Mouse (Mus musculus) spleen, adult 2 months (tissue): ENCODE data around the gene Cfap161. TPM values are rescaled to one million over a fixed set of nuclear protein-coding genes. Genes with fewer than 3 reads are reported as not detected.

Experiments used
- DNase-seq, 2 experiments: peaks; one replicate each; pipeline versions ENCODE4 v3.0.0 to v3.0.0-alpha.2; 2012 to 2021; ENCODE audit warnings: low spot score in 2 of 2, low read depth in 1 of 2
- H3K27ac ChIP-seq: fragments of 200-500 bp; 2 replicates; pipeline ENCODE4 v1.5.1; 2012; ENCODE audit warnings: low read length, inconsistent platforms; ENCODE audit not compliant: insufficient read depth
- H3K27me3 ChIP-seq: fragments of 200-500 bp; 2 replicates; pipeline ENCODE4 v1.6.1; 2012; ENCODE audit warnings: mild to moderate bottlenecking, moderate library complexity, low read length, inconsistent platforms; ENCODE audit not compliant: control insufficient read depth, insufficient read depth
- H3K36me3 ChIP-seq: fragments of 200-500 bp; 2 replicates; pipeline ENCODE4 v1.6.1; 2012; ENCODE audit warnings: mild to moderate bottlenecking, low read length, inconsistent platforms; ENCODE audit not compliant: control insufficient read depth, insufficient read depth
- H3K4me1 ChIP-seq: fragments of 200-500 bp; 2 replicates; pipeline ENCODE4 v1.6.1; 2011; ENCODE audit warnings: inconsistent platforms; ENCODE audit not compliant: control insufficient read depth, insufficient read depth, insufficient read length
- H3K4me3 ChIP-seq: fragments of 200-500 bp; 2 replicates; pipeline ENCODE4 v1.5.1; 2011; ENCODE audit warnings: mild to moderate bottlenecking, inconsistent platforms; ENCODE audit not compliant: insufficient read depth, insufficient read length; ENCODE audit errors: extremely low read depth
- CTCF ChIP-seq: fragments of 200-500 bp; IDR thresholded peaks from 2 replicates; pipeline ENCODE4 v1.5.1; 2011; ENCODE audit warnings: mild to moderate bottlenecking, inconsistent platforms; ENCODE audit not compliant: insufficient read depth, insufficient read length, insufficient replicate concordance; ENCODE audit errors: extremely low read depth
- POLR2A ChIP-seq: fragments of 200-500 bp; IDR thresholded peaks from 2 replicates; pipeline ENCODE4 v1.6.1; 2011; ENCODE audit warnings: low read depth, low read length, inconsistent platforms
- WGBS: fragments of 180-500 bp; shearing (Covaris S2); methylation state at CpG from one replicate; pipeline ENCODE4 v1.1.7; 2018; 5-methylcytosine and 5-hydroxymethylcytosine counted together
- polyA plus RNA-seq: library from polyadenylated mRNA; depleted of rRNA; stranded (reverse); fragments of >200 nt; gene quantifications from 2 replicates; pipeline ENCODE4 v1.2.3, GENCODE M21; 2012; rRNA removed

Cfap161 gene
- polyA plus RNA-seq, 1 experiment = not detected

DNA sequence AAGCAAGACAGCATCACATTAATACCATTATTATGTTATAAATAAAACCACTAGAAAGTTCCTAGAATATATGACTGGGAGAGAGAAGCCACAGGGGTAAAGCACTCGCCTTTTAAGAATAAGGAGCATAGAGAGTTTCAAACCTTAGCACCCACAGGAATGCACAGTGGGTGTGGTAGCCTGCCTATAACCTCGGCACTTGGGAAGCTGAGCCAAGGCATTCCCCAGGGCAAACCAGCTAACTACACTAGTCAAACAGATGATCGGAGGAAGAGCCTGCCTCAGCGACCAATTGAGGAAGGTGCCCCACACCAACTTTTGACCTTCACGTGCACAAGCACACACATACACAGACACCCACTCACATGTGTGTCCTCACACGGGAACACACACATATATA, 63.4 kb downstream of the Cfap161 start:
- TF ChIP-seq POLR2A (no peak), CTCF (no peak)
- Histone ChIP-seq H3K27me3 (no peaks in the 10 kb centered on the region), H3K27ac (no peak overlapping the region), H3K4me3 (no peak overlapping the region), H3K4me1 (no peaks in the 10 kb centered on the region), H3K36me3 (no peaks in the 10 kb centered on the region)
- 90% methylated on average over 6 of the region's 6 CpGs for WGBS
- no peak for DNase-seq

DNA sequence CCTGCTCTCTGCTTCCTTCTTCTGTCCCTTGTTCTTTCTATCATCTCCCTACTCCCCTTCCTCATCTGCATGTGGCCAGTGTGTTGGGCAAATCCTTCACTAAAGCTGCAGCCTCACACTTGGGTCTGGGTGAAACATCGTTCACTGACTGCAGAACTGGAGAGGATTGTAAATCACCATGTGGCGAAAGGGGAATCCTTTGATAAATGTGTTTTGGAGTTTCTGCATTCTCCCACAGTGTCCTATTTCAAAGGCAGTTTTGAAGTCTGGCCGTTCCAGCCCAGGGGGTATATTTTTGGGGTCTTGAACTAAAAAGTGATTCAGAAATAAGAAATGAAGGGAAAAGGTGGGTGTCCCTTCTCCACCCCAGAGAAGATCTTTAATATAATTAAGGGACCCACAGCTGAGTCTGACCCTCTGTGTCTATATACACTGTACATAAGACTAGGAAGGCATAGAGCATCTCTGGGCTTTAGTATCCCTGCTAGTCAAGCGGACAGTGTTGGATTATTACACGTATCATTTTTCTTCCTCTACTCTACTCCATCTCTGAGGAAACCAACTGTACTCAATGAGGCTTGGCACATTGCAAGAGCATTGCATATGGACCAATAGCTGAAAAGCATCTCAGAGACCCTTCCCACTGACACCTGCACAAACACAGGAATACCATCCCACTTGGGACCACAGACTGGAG, 67.6 kb downstream of the Cfap161 start:
- no peaks in the 10 kb centered on the region for H3K27me3 ChIP-seq
- WGBS = 86% methylated on average over 5 of the region's 5 CpGs
- H3K4me3 ChIP-seq = no peak overlapping the region
- H3K36me3 ChIP-seq = no peaks in the 10 kb centered on the region
- peaks cover 4% of the 10 kb centered on the region; the same call in 1 of the 2 replicates for H3K4me1 ChIP-seq
- DNase-seq = no peak
- H3K27ac ChIP-seq = no peak overlapping the region
- TF ChIP-seq CTCF (no peak), POLR2A (no peak)

DNA sequence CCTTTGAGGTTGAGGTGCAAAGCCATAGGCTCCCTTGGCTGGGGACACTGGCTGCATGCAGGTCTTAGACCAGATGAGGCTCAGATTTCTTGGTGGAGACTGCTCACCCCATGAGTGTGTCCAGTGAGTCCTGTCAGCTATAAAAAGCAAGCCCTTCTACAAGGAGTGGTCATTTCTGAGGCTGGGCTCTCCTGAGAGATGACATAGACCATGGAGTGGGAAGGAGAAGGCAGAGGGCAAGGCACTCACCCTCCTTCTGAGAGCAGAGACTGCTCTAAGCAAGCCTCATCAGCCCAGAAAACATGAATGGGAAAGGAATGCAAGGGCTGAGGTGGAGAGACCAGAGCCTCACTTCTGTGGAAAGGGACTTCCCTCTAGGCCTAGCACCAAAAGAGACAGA, 68.9 kb downstream of the Cfap161 start:
- peaks cover 4% of the 10 kb centered on the region; the same call in 1 of the 2 replicates for H3K4me1 ChIP-seq
- H3K27ac ChIP-seq = no peak overlapping the region

DNA sequence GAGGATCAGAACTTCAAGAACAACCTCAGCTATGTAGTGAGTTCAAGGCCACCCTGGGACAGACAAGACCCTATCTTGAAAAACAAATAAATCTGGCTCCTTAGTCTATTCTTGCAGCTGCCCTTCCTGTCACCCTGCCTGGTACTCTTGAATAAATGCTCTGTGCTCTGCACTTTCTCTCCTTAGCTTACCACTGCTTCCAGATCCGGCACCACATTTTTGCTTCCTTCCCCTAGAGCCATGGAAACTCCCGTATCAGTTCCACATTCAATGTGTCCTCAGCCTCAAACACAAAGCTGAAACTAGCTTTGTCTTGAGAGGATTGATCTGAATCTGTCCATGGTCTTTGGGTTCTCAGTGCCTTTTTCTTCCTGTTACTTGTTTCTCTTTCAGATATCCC, 70.1 kb downstream of the Cfap161 start:
- Histone ChIP-seq H3K36me3 (no peaks in the 10 kb centered on the region), H3K27ac (no peak overlapping the region), H3K27me3 (no peaks in the 10 kb centered on the region), H3K4me1 (peaks cover 7% of the 10 kb centered on the region; the same call in 1 of the 2 replicates), H3K4me3 (no peak overlapping the region)
- DNase-seq = no peak
- TF ChIP-seq CTCF (no peak), POLR2A (no peak)
- 61% methylated on average over 2 of the region's 2 CpGs for WGBS

More for the DNA sequence above, 68.9 kb downstream of the Cfap161 start:
- no peaks in the 10 kb centered on the region for H3K36me3 ChIP-seq
- no peak for DNase-seq
- H3K4me3 ChIP-seq = no peak overlapping the region
- TF ChIP-seq CTCF (no peak), POLR2A (no peak)
- no peaks in the 10 kb centered on the region for H3K27me3 ChIP-seq

Other genes with a start within 250 kb of the Cfap161 start
- 0.74 and 0.77 TPM in 2 replicates for gene Tmc3, start 210.0 kb downstream of the Cfap161 start, polyA plus RNA-seq
- gene Stard5, start 162.9 kb downstream of the Cfap161 start, polyA plus RNA-seq = 15.6 and 18.4 TPM in 2 replicates
- 70.7 and 72.3 TPM in 2 replicates for gene Il16, start 49.2 kb downstream of the Cfap161 start, polyA plus RNA-seq
- 23.5 and 38.9 TPM in 2 replicates for gene Tlnrd1, start 89.4 kb upstream of the Cfap161 start, polyA plus RNA-seq
- 5.4 and 6.2 TPM in 2 replicates for gene Mesd, start 89.6 kb upstream of the Cfap161 start, polyA plus RNA-seq